Comparison of ENCODE assay signal across 8 mouse cellular contexts in the genomic region with DNA sequence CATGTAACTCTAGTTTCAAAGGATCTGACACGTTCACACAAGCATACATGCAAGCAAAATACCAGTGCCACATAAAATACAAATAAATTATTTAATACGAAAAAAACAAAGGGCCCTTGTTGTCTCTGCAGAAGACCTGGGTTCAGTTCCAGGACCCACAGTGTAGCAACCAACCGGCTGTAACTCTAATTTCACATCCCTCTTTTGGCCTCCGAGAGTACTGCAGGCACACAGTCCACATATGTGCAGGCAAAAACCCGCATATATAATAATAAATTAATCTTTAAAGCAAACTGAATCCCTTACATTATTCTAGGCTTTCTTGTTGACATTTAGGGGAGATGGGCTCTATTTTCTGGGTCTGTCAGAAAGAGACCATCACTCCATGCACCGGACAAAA. TPM values are rescaled to one million over a fixed set of nuclear protein-coding genes. Genes with fewer than 3 reads are reported as not detected.
DNase-seq lines count a peak whose midpoint lies in the region; ATAC-seq and TF ChIP-seq lines count a peak whose summit lies in the region.

No protein-coding gene starts in this region.

- no peak overlapping the region for H3K9ac ChIP-seq in heart, embryonic 12.5 days
- no peak overlapping the region for H3K9ac ChIP-seq in limb, embryonic 11.5 days (ENCODE audit: low read length)
- H3K9ac ChIP-seq in stomach, postnatal 0 days (ENCODE audit: low read length) = no peak overlapping the region

- no peak for TF ChIP-seq EP300 in stomach, postnatal 0 days (optimal IDR thresholded peaks at IDR 0.05)

- peak overlapping the region; percentile 26; the same call in 1 of the 2 replicates for H3K4me3 ChIP-seq in heart, embryonic 12.5 days
- no peak overlapping the region for H3K4me3 ChIP-seq in limb, embryonic 11.5 days (ENCODE audit: low read depth, low read length)
- H3K4me3 ChIP-seq in stomach, postnatal 0 days (ENCODE audit: low read depth, low read length) = no peak overlapping the region

- DNase-seq in heart, adult 11 months = no peak
- DNase-seq in retina, postnatal 1 day = peak; percentile 59
- DNase-seq in retina, embryonic 14.5 days (ENCODE audit: low spot score) = no peak
- peak; percentile 49 for DNase-seq in limb, embryonic 11.5 days (ENCODE audit: low spot score)
- no peak for DNase-seq in stomach, postnatal 0 days (ENCODE audit: low spot score)
- no peak for DNase-seq in left cerebral cortex, adult 8-10 months (ENCODE audit: low spot score in 2 of 2)
- no peak for DNase-seq in adrenal gland, postnatal 14 days

- no peak for ATAC-seq in heart, embryonic 12.5 days (ENCODE audit: insufficient number of reproducible peaks, low FRiP score)
- no peak for ATAC-seq in limb, embryonic 11.5 days (ENCODE audit: insufficient number of reproducible peaks, low FRiP score, low TSS enrichment, low read depth)
- no peak for ATAC-seq in stomach, postnatal 0 days (ENCODE audit: low FRiP score, low TSS enrichment)

- H3K4me2 ChIP-seq in heart, embryonic 12.5 days = peak overlapping the region; percentile 62
- peak overlapping the region; percentile 39; the same call in 1 of the 2 replicates for H3K4me2 ChIP-seq in limb, embryonic 11.5 days (ENCODE audit: low read depth, severe bottlenecking)
- no peak overlapping the region for H3K4me2 ChIP-seq in stomach, postnatal 0 days (replicated peaks; ENCODE audit: low read depth)

- H3K27ac ChIP-seq in heart, embryonic 12.5 days (ENCODE audit: poor library complexity, severe bottlenecking) = peak overlapping the region; percentile 58
- H3K27ac ChIP-seq in limb, embryonic 11.5 days (replicated peaks; ENCODE audit: low read depth, low read length) = peak overlapping the region; percentile 79
- no peak overlapping the region for H3K27ac ChIP-seq in stomach, postnatal 0 days (replicated peaks)

- H3K27me3 ChIP-seq in heart, embryonic 12.5 days (replicated peaks) = no peaks in the 10 kb centered on the region
- H3K27me3 ChIP-seq in limb, embryonic 11.5 days (ENCODE audit: control insufficient read depth, insufficient read depth, low read length) = no peaks in the 10 kb centered on the region
- H3K27me3 ChIP-seq in stomach, postnatal 0 days (ENCODE audit: control insufficient read depth, insufficient read depth, low read length) = no peaks in the 10 kb centered on the region

- H3K9me3 ChIP-seq in heart, embryonic 12.5 days (replicated peaks) = no peaks in the 10 kb centered on the region
- no peaks in the 10 kb centered on the region for H3K9me3 ChIP-seq in limb, embryonic 11.5 days (ENCODE audit: control insufficient read depth, low read length)
- no peaks in the 10 kb centered on the region for H3K9me3 ChIP-seq in stomach, postnatal 0 days (ENCODE audit: control insufficient read depth, low read length)

- peak; percentile 48 for TF ChIP-seq CTCF in stomach, postnatal 0 days (IDR thresholded peaks at IDR 0.05; ENCODE audit: low read depth)

- peaks cover 24% of the 10 kb centered on the region for H3K4me1 ChIP-seq in heart, embryonic 12.5 days (replicated peaks)
- peaks cover 13% of the 10 kb centered on the region; the same call in 1 of the 2 replicates for H3K4me1 ChIP-seq in limb, embryonic 11.5 days (ENCODE audit: control insufficient read depth, insufficient read depth, low read length)
- H3K4me1 ChIP-seq in stomach, postnatal 0 days (replicated peaks; ENCODE audit: control insufficient read depth, insufficient read depth) = no peaks in the 10 kb centered on the region

- 51% methylated on average over 6 of the region's 6 CpGs for WGBS in heart, embryonic 12.5 days
- 60% methylated on average over 6 of the region's 6 CpGs for WGBS in limb, embryonic 11.5 days
- 52% methylated on average over 6 of the region's 6 CpGs for WGBS in stomach, postnatal 0 days

- H3K36me3 ChIP-seq in heart, embryonic 12.5 days = no peaks in the 10 kb centered on the region
- no peaks in the 10 kb centered on the region for H3K36me3 ChIP-seq in limb, embryonic 11.5 days (ENCODE audit: control insufficient read depth, insufficient read depth, low read length)
- H3K36me3 ChIP-seq in stomach, postnatal 0 days (ENCODE audit: control insufficient read depth, insufficient read depth, low read length) = no peaks in the 10 kb centered on the region

RNA-seq across cellular contexts. Expression of gene Ier2, which starts 15.9 kb away (rescaled TPM):
- polyA plus RNA-seq in heart, embryonic 12.5 days (2016; fragmentation: Nextera tagmentation; extraction: Ambion mirVana) = 63.4 and 68.1 TPM in 2 replicates
- 149 and 156 TPM in 2 replicates for polyA plus RNA-seq in limb, embryonic 11.5 days (2014; fragmentation: Nextera tagmentation; extraction: Ambion mirVana)
- polyA plus RNA-seq in stomach, postnatal 0 days (2015; fragmentation: Nextera tagmentation; extraction: Ambion mirVana) = 82.8 and 86.6 TPM in 2 replicates
- total RNA-seq in left cerebral cortex, adult 8-10 months (2022) = 10 to 100 TPM in 2 of 4 experiments, 1 to 10 TPM in 2; 5.9 to 15.8 (median 8.9) TPM
- 45.5 and 55.7 TPM in 2 replicates for total RNA-seq in adrenal gland, postnatal 14 days (2021)

RNA-seq across cellular contexts. Expression of gene Trmt1, which starts 39.3 kb away (rescaled TPM):
- 46.2 and 49.5 TPM in 2 replicates for polyA plus RNA-seq in heart, embryonic 12.5 days (2016; fragmentation: Nextera tagmentation; extraction: Ambion mirVana)
- 65.7 and 65.9 TPM in 2 replicates for polyA plus RNA-seq in limb, embryonic 11.5 days (2014; fragmentation: Nextera tagmentation; extraction: Ambion mirVana)
- 45.1 and 49.9 TPM in 2 replicates for polyA plus RNA-seq in stomach, postnatal 0 days (2015; fragmentation: Nextera tagmentation; extraction: Ambion mirVana)
- total RNA-seq in left cerebral cortex, adult 8-10 months (2022) = 100 to 1,000 TPM; 101 to 105 (median 103) TPM
- total RNA-seq in adrenal gland, postnatal 14 days (2021) = 62.2 and 67.9 TPM in 2 replicates

RNA-seq across cellular contexts. Expression of gene Nacc1, which starts 40.9 kb away (rescaled TPM):
- polyA plus RNA-seq in heart, embryonic 12.5 days (2016; fragmentation: Nextera tagmentation; extraction: Ambion mirVana) = 20.9 and 21.3 TPM in 2 replicates
- polyA plus RNA-seq in limb, embryonic 11.5 days (2014; fragmentation: Nextera tagmentation; extraction: Ambion mirVana) = 26.4 and 26.7 TPM in 2 replicates
- 6.8 and 8.3 TPM in 2 replicates for polyA plus RNA-seq in stomach, postnatal 0 days (2015; fragmentation: Nextera tagmentation; extraction: Ambion mirVana)
- total RNA-seq in left cerebral cortex, adult 8-10 months (2022) = 10 to 100 TPM; 88.5 to 97.6 (median 93.9) TPM
- 68.3 and 68.8 TPM in 2 replicates for total RNA-seq in adrenal gland, postnatal 14 days (2021)

RNA-seq across cellular contexts. Expression of gene Lyl1, which starts 54.5 kb away (rescaled TPM):
- 18.1 and 19.7 TPM in 2 replicates for polyA plus RNA-seq in heart, embryonic 12.5 days (2016; fragmentation: Nextera tagmentation; extraction: Ambion mirVana)
- 3.9 and 4.8 TPM in 2 replicates for polyA plus RNA-seq in limb, embryonic 11.5 days (2014; fragmentation: Nextera tagmentation; extraction: Ambion mirVana)
- 4.0 and 4.3 TPM in 2 replicates for polyA plus RNA-seq in stomach, postnatal 0 days (2015; fragmentation: Nextera tagmentation; extraction: Ambion mirVana)
- total RNA-seq in left cerebral cortex, adult 8-10 months (2022) = 1 to 10 TPM; 2.2 to 4.5 (median 3.4) TPM
- 4.2 and 9.4 TPM in 2 replicates for total RNA-seq in adrenal gland, postnatal 14 days (2021)

Comparison
In these comparisons a context has a peak if more than half of its experiments do, and no peak if none do; other contexts are left out.
1. DNase-seq: peak in retina, postnatal 1 day (single experiment) and limb, embryonic 11.5 days (single experiment); none in heart, adult 11 months (single experiment), retina, embryonic 14.5 days (single experiment), stomach, postnatal 0 days (single experiment), left cerebral cortex, adult 8-10 months (0 of 2) and adrenal gland, postnatal 14 days (single experiment).